Mouse (Mus musculus) frontal cortex, adult 2 months (tissue): ENCODE data around the gene Vldlr. TPM values are rescaled to one million over a fixed set of nuclear protein-coding genes. Genes with fewer than 3 reads are reported as not detected.

ENCODE experiments used
- DNase-seq, 2 experiments: peaks; one replicate each; pipeline ENCODE4 v3.0.0; 2022; ENCODE audit warnings: low spot score in 1 of 2; ENCODE audit errors: extremely low spot score in 1 of 2
- polyA plus RNA-seq: library from polyadenylated mRNA; depleted of rRNA; stranded (reverse); fragments of >200 nt; gene quantifications from 2 replicates; pipeline ENCODE4 v1.2.3, GENCODE M21; 2012; rRNA removed

The Vldlr gene
- polyA plus RNA-seq, 1 experiment = 28.8 TPM

- no peak for DNase-seq
These were observed 12.0 kb downstream of the Vldlr start for GRCm38 (mm10) chr19:27228254-27228653.

DNA sequence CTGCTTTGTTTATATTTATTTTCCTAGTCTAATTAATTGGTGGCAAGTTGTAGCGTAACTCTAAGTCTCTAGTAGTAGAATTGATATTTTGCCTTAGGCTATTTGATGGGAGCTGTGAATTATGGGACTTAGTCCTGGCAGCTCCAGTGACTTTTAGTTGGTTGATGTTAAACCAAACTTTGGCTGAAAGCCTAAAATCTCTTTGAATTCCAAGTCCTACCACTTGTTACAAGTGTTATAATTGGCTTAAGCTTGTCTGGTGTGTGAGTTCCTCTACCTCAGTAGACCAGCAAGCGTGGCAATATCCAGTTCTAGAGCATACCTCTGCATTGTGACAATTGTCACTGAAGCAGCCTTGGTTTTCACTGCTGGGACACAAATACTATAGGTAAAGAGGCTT is 17.1 kb downstream of the Vldlr start:
- no peak for DNase-seq

- peak in 1 of 2 experiments; percentile 22 for DNase-seq
These were observed 23.6 kb downstream of the Vldlr start for GRCm38 (mm10) chr19:27239913-27240312.

DNA sequence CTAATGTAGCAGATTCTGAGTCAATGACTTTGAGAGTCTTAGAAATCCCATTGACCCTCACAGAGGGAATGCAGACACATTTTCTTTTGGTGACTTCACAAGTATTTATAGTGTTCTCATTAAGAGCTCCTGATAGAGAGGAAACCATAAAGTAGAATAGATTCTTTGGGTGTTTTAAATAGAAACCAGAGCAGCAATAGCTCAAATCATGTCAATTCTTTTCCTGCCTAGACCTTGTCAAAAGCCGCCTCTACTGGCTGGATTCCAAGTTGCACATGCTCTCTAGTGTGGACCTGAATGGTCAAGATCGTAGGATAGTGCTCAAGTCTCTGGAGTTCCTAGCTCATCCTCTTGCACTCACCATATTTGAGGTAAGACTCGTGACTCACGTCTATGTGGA is 27.2 kb downstream of the Vldlr start:
- no peak for DNase-seq

DNA sequence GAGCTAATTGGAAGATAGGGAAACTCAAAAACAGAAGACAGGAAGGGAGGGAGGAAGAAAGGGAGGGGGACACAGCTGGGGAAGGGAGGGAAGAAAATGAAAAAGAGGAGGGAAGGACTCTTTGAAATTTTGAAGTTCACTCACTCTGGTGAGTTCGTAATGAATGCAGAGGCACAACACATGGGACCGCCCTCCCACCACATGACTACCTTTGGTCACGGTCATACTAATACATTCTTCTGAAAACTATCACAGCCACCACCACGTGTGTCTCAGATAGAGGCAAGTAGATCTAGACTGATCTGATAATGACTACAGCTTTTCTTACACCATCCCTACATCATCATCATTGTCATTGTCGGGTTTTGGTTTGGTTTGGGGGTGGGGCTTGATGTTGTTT is 38.5 kb downstream of the Vldlr start:
- no peak for DNase-seq

DNA sequence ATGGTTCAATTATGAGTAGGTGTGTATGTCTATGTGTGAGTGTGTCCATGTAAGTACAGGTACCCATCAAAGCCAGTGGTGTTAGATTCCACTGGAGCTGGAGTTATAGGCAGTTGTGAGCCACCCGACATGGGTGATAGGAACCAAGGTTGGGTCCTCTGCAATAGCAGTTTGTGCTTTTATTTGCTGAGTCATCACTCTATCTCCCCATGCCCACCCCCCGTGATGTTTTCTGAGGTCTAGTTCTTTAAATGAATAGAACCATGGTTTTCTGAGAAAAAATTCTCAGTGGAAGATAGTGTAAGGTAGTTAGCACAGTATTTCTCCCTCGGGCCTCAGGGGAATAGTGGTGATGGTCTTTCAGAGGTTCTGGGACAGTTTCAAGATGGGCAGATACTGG is 39.4 kb downstream of the Vldlr start:
- DNase-seq = no peak

DNA sequence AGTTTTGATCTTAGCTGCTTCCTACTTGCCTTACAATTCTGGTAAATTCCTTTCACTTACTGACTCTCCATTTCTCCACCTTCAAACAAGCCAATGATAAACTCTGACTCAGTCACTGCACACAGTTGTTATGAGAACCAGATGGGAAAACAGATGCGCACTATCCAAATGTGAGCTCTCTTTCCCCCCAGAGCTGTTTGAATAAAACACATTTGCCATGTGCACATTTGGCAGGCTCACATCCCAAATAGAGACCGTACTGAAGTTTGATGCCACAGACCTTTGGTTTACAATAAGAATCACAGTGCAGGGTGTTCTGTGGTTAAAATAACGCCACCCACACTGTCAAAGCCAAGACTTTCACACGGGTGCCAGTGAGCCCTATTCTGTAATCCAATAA is 43.8 kb downstream of the Vldlr start:
- peak; percentile 65 to 75 for DNase-seq

DNA sequence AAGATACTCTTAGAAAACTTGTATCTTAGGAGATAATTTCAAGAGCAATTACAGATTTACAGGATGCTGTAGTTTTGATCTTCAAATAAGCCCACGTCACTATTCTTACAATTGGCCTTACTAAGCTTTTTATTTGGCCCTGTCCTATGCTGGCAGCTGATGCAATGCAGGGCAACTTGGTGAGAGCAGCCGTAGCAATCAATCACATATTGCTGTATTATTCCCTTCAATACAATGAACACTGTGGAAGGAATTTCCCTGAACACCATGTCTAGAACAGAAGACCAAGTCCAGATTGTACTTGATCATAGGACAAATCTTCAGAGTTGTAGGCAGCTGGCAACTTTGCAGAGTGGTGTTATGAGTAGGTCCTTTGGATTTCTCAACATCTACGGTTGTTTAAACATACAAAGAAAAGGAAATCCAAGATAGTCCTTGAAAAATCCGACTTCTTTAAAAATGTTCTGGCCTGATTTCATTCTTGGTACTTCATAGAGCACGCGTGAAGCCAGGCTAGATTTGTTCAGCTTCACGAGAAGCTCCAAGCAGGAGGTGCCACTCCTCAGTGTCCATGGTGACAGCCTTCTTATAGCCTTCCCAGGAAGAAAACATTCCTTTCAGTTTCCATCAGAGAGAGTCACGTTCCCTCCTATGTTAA is 44.5 kb downstream of the Vldlr start:
- no peak for DNase-seq

DNA sequence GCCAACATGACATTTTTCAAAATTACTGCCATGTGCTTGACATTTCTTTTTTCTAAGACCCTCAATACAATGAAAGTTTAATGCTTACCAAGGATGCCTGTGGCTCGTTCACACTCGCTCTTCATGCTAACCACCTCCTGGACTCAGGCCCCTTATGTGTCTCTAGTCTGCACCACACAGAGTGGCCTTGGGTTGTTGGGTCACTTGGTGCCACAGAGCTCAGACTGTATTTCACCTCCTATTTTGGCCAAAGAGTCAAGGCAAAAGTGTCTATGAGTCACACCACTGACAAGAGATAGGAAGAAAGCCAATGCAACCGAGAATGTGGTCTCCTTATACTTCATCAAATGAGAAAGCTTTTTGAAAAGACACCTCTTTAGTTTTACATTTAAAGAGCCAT is 45.9 kb downstream of the Vldlr start:
- no peak for DNase-seq

GRCm38 (mm10) chr19:27273385-27273784 is 57.1 kb downstream of the Vldlr start:
- DNase-seq = no peak

DNA sequence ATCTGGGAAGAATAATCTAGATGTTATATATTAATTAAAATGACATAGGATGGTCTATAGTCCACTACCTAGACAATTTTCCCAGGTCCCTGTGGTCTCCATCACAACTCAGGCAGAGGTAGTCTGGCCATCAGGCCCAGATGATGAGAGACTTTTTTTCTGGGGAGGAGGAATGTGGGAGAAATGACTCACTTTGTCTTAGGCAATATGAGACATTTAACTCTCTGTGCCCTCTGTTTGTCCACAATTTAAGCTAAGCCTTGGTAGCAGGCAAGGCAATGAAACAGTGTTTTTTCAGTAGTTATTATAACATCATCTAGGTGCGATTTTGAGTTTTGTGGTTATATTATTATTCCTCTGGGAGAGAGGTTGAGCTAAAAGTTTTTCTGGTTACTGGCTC is 58.1 kb downstream of the Vldlr start:
- DNase-seq = no peak

GRCm38 (mm10) chr19:27279174-27279573 is 62.9 kb downstream of the Vldlr start:
- no peak for DNase-seq

Other genes starting within 250 kb of the Vldlr start
- not detected in 2 replicates for gene Kcnv2, start 106.1 kb downstream of the Vldlr start, polyA plus RNA-seq
- gene Pum3, start 213.3 kb downstream of the Vldlr start, polyA plus RNA-seq = 22.9 and 23.1 TPM in 2 replicates